Mouse (Mus musculus) heart, embryonic 11.5 days (tissue): ENCODE measurements around the gene Med13l. TPM values are rescaled to one million over a fixed set of nuclear protein-coding genes. Genes with fewer than 3 reads are reported as not detected.
A peak's percentile ranks its signal among the peaks of the same experiment; 100 is the strongest.
"Not testable (repeated sequence)": the region's sequence is repeated elsewhere in the genome, so short reads cannot be mapped to it uniquely, and the experiment has no call there.

ENCODE experiments used
- ATAC-seq: fragments of 200-750 bp; cut with Nextera tagmentation; replicated peaks from 2 replicates; pipeline ENCODE4 v1.8.0; 2017; ENCODE audit warnings: moderate library complexity; ENCODE audit not compliant: insufficient number of reproducible peaks, low FRiP score, low TSS enrichment
- H3K27ac ChIP-seq: fragments of 300-500 bp; sonication (generic); 2 replicates; pipeline ENCODE4 v1.5.1; 2014; ENCODE audit warnings: mild to moderate bottlenecking, low read depth, low read length
- H3K27me3 ChIP-seq: fragments of 300-500 bp; sonication (generic); 2 replicates; pipeline ENCODE4 v1.6.1; 2014; ENCODE audit warnings: mild to moderate bottlenecking, low read length, mixed read lengths; ENCODE audit not compliant: control insufficient read depth, insufficient read depth
- H3K36me3 ChIP-seq: fragments of 300-500 bp; sonication (generic); 2 replicates; pipeline ENCODE4 v1.6.1; 2014; ENCODE audit warnings: mild to moderate bottlenecking, low read length, moderate library complexity, mixed read lengths; ENCODE audit not compliant: control insufficient read depth, insufficient read depth
- H3K4me1 ChIP-seq: fragments of 300-500 bp; sonication (generic); 2 replicates; pipeline ENCODE4 v1.6.1; 2014; ENCODE audit warnings: low read length; ENCODE audit not compliant: control insufficient read depth, insufficient read depth
- H3K4me2 ChIP-seq: fragments of 300-500 bp; sonication (generic); 2 replicates; pipeline ENCODE4 v1.6.1; 2014; ENCODE audit warnings: mild to moderate bottlenecking, moderate library complexity
- H3K4me3 ChIP-seq: fragments of 300-500 bp; sonication (generic); 2 replicates; pipeline ENCODE4 v1.5.1; 2014; ENCODE audit warnings: low read depth, low read length
- H3K9ac ChIP-seq: fragments of 300-500 bp; sonication (generic); 2 replicates; pipeline ENCODE4 v1.6.1; 2014; ENCODE audit warnings: mild to moderate bottlenecking, low read depth, low read length, moderate library complexity
- H3K9me3 ChIP-seq: fragments of 300-500 bp; sonication (generic); replicated peaks from 2 replicates; pipeline ENCODE4 v1.6.1; 2016; ENCODE audit warnings: low read length; ENCODE audit not compliant: control insufficient read depth
- WGBS: fragments of 180-500 bp; shearing (Covaris S2); extraction: QIAGEN DNeasy Blood & Tissue Kit; methylation state at CpG from one replicate; pipeline ENCODE4 v1.1.7; 2014; ENCODE audit not compliant: insufficient replicate concordance; 5-methylcytosine and 5-hydroxymethylcytosine counted together
- polyA plus RNA-seq: library from polyadenylated mRNA; unstranded; fragments of >200 nt; fragmentation: Nextera tagmentation; extraction: Ambion mirVana; gene quantifications from 2 replicates; pipeline ENCODE4 v1.2.1, GENCODE M21; 2014

Med13l gene
- polyA plus RNA-seq, 1 experiment from 2014 or later: 9.7 TPM

GRCm38 (mm10) chr5:118645196-118645805, 84.8 kb downstream of the Med13l start:
- WGBS: 73% methylated on average over 10 of the region's 10 CpGs
- no peak overlapping the region for H3K4me2 ChIP-seq
- H3K9ac ChIP-seq: 0 out of 2 replicates have a peak overlapping the region, but pooled peaks have one; percentile 10
- H3K9me3 ChIP-seq: no peaks in the 10 kb centered on the region
- ATAC-seq: peak; percentile 29; the same call in 1 of the 2 replicates
- no peak overlapping the region for H3K27ac ChIP-seq
- peaks cover 28% of the 10 kb centered on the region for H3K4me1 ChIP-seq
- H3K27me3 ChIP-seq: no peaks in the 10 kb centered on the region
- no peak overlapping the region for H3K4me3 ChIP-seq
- no peaks in the 10 kb centered on the region for H3K36me3 ChIP-seq

- no peaks in the 10 kb centered on the region for H3K27me3 ChIP-seq
- 84% methylated on average over 5 of the region's 5 CpGs for WGBS
- H3K4me3 ChIP-seq: no peak overlapping the region
- no peaks in the 10 kb centered on the region for H3K9me3 ChIP-seq
- no peak overlapping the region for H3K9ac ChIP-seq
- H3K36me3 ChIP-seq: no peaks in the 10 kb centered on the region
- ATAC-seq: no peak
- H3K27ac ChIP-seq: no peak overlapping the region
- H3K4me1 ChIP-seq: peaks cover 33% of the 10 kb centered on the region
- H3K4me2 ChIP-seq: no peak overlapping the region
These were observed 86.4 kb downstream of the Med13l start for GRCm38 (mm10) chr5:118646897-118647296.

GRCm38 (mm10) chr5:118647384-118647783, 86.9 kb downstream of the Med13l start:
- H3K4me1 ChIP-seq: peaks cover 33% of the 10 kb centered on the region
- H3K9ac ChIP-seq: no peak overlapping the region
- no peaks in the 10 kb centered on the region for H3K27me3 ChIP-seq
- no peak overlapping the region for H3K27ac ChIP-seq
- no peak overlapping the region for H3K4me2 ChIP-seq
- no peak overlapping the region for H3K4me3 ChIP-seq
- H3K9me3 ChIP-seq: no peaks in the 10 kb centered on the region
- no peak for ATAC-seq
- H3K36me3 ChIP-seq: no peaks in the 10 kb centered on the region
- 75% methylated on average over 6 of the region's 6 CpGs for WGBS

- Histone ChIP-seq H3K27me3 (no peaks in the 10 kb centered on the region), H3K9me3 (no peaks in the 10 kb centered on the region), H3K4me1 (peaks cover 22% of the 10 kb centered on the region), H3K36me3 (no peaks in the 10 kb centered on the region), H3K27ac (no peak overlapping the region), H3K4me2 (no peak overlapping the region), H3K9ac (no peak overlapping the region), H3K4me3 (no peak overlapping the region)
- no peak for ATAC-seq
- 88% methylated on average over 10 of the region's 10 CpGs for WGBS
These were observed 88.9 kb downstream of the Med13l start for GRCm38 (mm10) chr5:118649215-118650006.

- no peak overlapping the region for H3K4me3 ChIP-seq
- no peak overlapping the region for H3K27ac ChIP-seq
- H3K9ac ChIP-seq: no peak overlapping the region
- no peak for ATAC-seq
- no peaks in the 10 kb centered on the region for H3K27me3 ChIP-seq
- 82% methylated on average over 4 of the region's 4 CpGs for WGBS
- no peaks in the 10 kb centered on the region for H3K36me3 ChIP-seq
- H3K4me2 ChIP-seq: no peak overlapping the region
- H3K4me1 ChIP-seq: peaks cover 22% of the 10 kb centered on the region
- no peaks in the 10 kb centered on the region for H3K9me3 ChIP-seq
These were observed 89.6 kb downstream of the Med13l start for GRCm38 (mm10) chr5:118650007-118650548.

GRCm38 (mm10) chr5:118650746-118651145, 90.3 kb downstream of the Med13l start:
- Histone ChIP-seq H3K4me2 (no peak overlapping the region), H3K27me3 (no peaks in the 10 kb centered on the region), H3K4me3 (no peak overlapping the region), H3K9me3 (no peaks in the 10 kb centered on the region), H3K9ac (no peak overlapping the region), H3K36me3 (no peaks in the 10 kb centered on the region), H3K27ac (no peak overlapping the region), H3K4me1 (peaks cover 17% of the 10 kb centered on the region)
- WGBS: 73% methylated on average over 7 of the region's 7 CpGs
- ATAC-seq: no peak

GRCm38 (mm10) chr5:118652611-118653010, 92.1 kb downstream of the Med13l start:
- Histone ChIP-seq H3K27ac (no peak overlapping the region), H3K9me3 (no peaks in the 10 kb centered on the region), H3K4me1 (peaks cover 12% of the 10 kb centered on the region), H3K4me3 (no peak overlapping the region), H3K27me3 (no peaks in the 10 kb centered on the region), H3K9ac (no peak overlapping the region), H3K4me2 (no peak overlapping the region), H3K36me3 (no peaks in the 10 kb centered on the region)
- WGBS: 90% methylated on average over 8 of the region's 8 CpGs
- ATAC-seq: no peak

GRCm38 (mm10) chr5:118653119-118653518, 92.6 kb downstream of the Med13l start:
- H3K27ac ChIP-seq, H3K4me2 ChIP-seq, H3K27me3 ChIP-seq, H3K4me3 ChIP-seq, ATAC-seq, H3K9ac ChIP-seq, H3K9me3 ChIP-seq, H3K36me3 ChIP-seq: not testable (repeated sequence)
- H3K4me1 ChIP-seq: peaks cover 10% of the 10 kb centered on the region
- 84% methylated on average over 4 of the region's 5 CpGs for WGBS
